Mouse (Mus musculus) megakaryocyte, embryonic 14.5 days (primary cell): Measurements from ENCODE around the gene Mst1.

ENCODE experiments used
- FLI1 ChIP-seq: IDR thresholded peaks from 2 replicates; pipeline ENCODE4 v1.6.1; 2012; ENCODE audit warnings: low read length, inconsistent platforms, mixed read lengths
- GATA1 ChIP-seq: IDR thresholded peaks from 3 replicates; pipeline ENCODE4 v1.6.1; 2012; ENCODE audit warnings: mixed read lengths, low read length, inconsistent platforms, borderline replicate concordance

GRCm38 (mm10) chr9:108065491-108066011 lies 14.7 kb upstream of the Mst1 start:
- TF ChIP-seq FLI1 (no peak), GATA1 (no peak)
